Mouse (Mus musculus) kidney, adult 9 months (tissue): Measurements from ENCODE around the gene Relb.

Source experiments
- DNase-seq: peaks from one replicate; pipeline ENCODE4 v3.0.0; 2022

Gene Relb

GRCm38 (mm10) chr7:19578436-19578835 is 50.8 kb downstream of the Relb start:
- DNase-seq, result no peak

GRCm38 (mm10) chr7:19577877-19578414 is 51.3 kb downstream of the Relb start:
- DNase-seq, result no peak

- DNase-seq, result peak; percentile 54
These were observed 51.9 kb downstream of the Relb start, which contains the start of the genes Zfp296 and Gemin7 for GRCm38 (mm10) chr7:19577141-19577852. Gene Zfp296, plus strand, starts transcription at chr7:19577287. Gene Gemin7, minus strand, starts transcription at chr7:19577595.

GRCm38 (mm10) chr7:19575559-19575958 is 53.7 kb downstream of the Relb start:
- no peak for DNase-seq

GRCm38 (mm10) chr7:19573776-19574140 is 55.5 kb downstream of the Relb start:
- no peak for DNase-seq

GRCm38 (mm10) chr7:19572926-19573775 is 56.1 kb downstream of the Relb start:
- DNase-seq, result peak; percentile 78

GRCm38 (mm10) chr7:19569647-19570046 is 59.6 kb downstream of the Relb start:
- DNase-seq, result no peak

GRCm38 (mm10) chr7:19567426-19567825 is 61.8 kb downstream of the Relb start:
- peak; percentile 88 for DNase-seq

GRCm38 (mm10) chr7:19565803-19566202 is 63.4 kb downstream of the Relb start:
- peak; percentile 59 for DNase-seq

GRCm38 (mm10) chr7:19564455-19564854 is 64.8 kb downstream of the Relb start:
- DNase-seq, result no peak

GRCm38 (mm10) chr7:19563884-19564283 is 65.4 kb downstream of the Relb start:
- no peak for DNase-seq

- DNase-seq, result peak; percentile 77
These were observed 66.4 kb downstream of the Relb start, which contains the start of gene Ppp1r37 for GRCm38 (mm10) chr7:19562643-19563410. Gene Ppp1r37, minus strand, starts transcription at chr7:19563076.

GRCm38 (mm10) chr7:19561765-19562642 is 67.2 kb downstream of the Relb start:
- DNase-seq, result peak; percentile 87

- peak; percentile 66 for DNase-seq
These were observed 67.8 kb downstream of the Relb start for GRCm38 (mm10) chr7:19561431-19561764.

GRCm38 (mm10) chr7:19560491-19561260 is 68.6 kb downstream of the Relb start:
- no peak for DNase-seq

- no peak for DNase-seq
These were observed 70.3 kb downstream of the Relb start for GRCm38 (mm10) chr7:19558965-19559364.

- no peak for DNase-seq
These were observed 71.0 kb downstream of the Relb start for GRCm38 (mm10) chr7:19557982-19558900.

- peak; percentile 55 for DNase-seq
These were observed 72.2 kb downstream of the Relb start for GRCm38 (mm10) chr7:19557086-19557485.
